Mouse (Mus musculus) heart, postnatal 14 days (tissue): ENCODE results near the gene Snx1. TPM values are rescaled to one million over a fixed set of nuclear protein-coding genes. Genes with fewer than 3 reads are reported as not detected.

ENCODE experiments used
- DNase-seq, 2 experiments: peaks; one replicate each; pipeline ENCODE4 v3.0.0; 2021 to 2022
- intact Hi-C: fragments of 180-260 bp; cut with DNase I; formaldehyde crosslinking; loops from one replicate; pipeline ENCODE4 v1.15.1; 2025
- total RNA-seq, 2 experiments: library from RNA; stranded (reverse); gene quantifications; 2 replicates each; pipeline ENCODE4 v1.2.3; 2021

Snx1 gene
- total RNA-seq, 2 experiments from 2014 or later: 34.1 to 34.4 TPM

GRCm38 (mm10) chr9:66060986-66061385, 65.4 kb downstream of the Snx1 start:
- intact Hi-C loops: loop anchor here (2.0 kb wide), 1 partner anchor 64 kb away; no protein-coding TSS in a partner anchor
- DNase-seq: no peak

DNA sequence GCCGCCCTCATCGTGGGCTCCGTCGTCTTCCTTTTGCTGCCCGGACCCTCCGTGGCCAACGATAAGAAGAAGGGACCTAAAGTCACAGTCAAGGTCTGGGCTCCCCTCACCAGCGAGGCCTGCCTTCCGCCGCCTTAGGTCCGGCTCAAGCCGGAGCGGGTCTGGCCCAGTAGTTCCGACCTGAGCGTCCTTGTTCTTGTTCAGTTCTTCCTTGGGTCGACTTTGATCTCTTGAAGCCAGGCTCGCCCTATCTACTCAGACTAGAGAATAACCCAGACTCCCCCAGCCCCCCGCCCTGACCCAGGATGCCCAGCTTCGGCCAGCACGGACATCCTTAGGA, 66.1 kb downstream of the Snx1 start:
- DNase-seq: no peak
- intact Hi-C loops: loop anchor here (2.0 kb wide), 1 partner anchor 65 kb away; no protein-coding TSS in a partner anchor

DNA sequence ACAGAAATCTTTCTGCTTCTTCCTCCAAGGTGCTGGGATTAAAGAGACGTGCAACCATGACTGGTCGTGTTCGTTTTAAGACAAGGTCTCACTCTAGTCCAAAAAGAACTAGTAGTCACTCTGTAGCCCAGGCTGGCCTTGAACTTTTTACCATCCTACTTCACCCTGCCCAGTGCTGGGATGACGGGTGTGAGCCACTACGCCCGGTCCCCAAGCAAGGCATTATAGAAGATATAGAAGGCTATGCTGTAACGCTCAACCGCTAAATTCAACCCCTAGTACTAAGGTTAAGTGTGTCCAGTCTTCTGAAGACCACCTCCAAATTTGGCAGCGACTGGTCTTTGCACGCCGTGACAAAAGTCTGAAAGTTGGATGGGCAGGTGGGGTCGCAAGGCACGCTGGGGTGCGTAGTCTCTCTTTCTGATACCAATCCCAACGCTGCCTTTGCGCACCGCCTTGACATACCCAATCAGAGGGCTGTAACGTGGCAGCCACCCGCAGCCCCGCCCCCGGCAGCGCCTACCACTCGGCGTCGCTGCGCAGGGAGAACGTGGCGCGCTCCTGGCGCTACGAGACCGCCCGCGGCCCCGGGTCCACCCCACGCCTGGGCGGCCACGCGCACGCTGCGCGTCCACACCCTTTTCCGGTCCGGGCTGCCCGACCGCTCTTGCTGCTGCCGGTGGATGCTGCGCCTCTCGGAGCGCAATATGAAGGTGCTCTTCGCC, 66.6 kb downstream of the Snx1 start, which contains the start of gene Ppib:
TSS of gene Ppib (plus strand) at position 640 of the 725 bp plus-strand sequence.
- DNase-seq: peak; percentile 99
- intact Hi-C loops: loop anchor here (2.0 kb wide), 1 partner anchor 65 kb away; no protein-coding TSS in a partner anchor

GRCm38 (mm10) chr9:66053620-66054019, 72.8 kb downstream of the Snx1 start:
- DNase-seq: no peak
- intact Hi-C loops: no loop called here

- DNase-seq: no peak
- intact Hi-C loops: no loop called here
These were observed 73.7 kb downstream of the Snx1 start for GRCm38 (mm10) chr9:66052731-66053130.

DNA sequence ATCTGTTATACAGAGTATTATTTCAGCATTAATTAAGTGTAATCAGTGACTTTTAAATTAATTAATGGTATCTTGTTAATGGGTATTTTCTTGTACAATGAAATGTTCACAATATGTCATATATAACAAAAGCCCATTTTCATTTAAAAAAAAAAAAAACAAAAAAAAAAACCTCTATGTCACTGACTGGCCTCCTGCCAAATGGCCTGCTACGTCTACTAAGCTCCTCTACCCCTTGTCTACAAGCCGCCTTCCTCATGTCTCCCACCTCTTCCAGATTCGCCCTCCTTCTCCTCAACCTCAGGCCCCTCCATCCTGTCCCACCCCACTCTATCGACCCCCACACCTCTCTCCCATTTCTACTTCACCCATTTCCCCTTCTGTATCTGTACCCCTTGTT, 74.9 kb downstream of the Snx1 start:
- intact Hi-C loops: no loop called here
- DNase-seq: no peak

DNA sequence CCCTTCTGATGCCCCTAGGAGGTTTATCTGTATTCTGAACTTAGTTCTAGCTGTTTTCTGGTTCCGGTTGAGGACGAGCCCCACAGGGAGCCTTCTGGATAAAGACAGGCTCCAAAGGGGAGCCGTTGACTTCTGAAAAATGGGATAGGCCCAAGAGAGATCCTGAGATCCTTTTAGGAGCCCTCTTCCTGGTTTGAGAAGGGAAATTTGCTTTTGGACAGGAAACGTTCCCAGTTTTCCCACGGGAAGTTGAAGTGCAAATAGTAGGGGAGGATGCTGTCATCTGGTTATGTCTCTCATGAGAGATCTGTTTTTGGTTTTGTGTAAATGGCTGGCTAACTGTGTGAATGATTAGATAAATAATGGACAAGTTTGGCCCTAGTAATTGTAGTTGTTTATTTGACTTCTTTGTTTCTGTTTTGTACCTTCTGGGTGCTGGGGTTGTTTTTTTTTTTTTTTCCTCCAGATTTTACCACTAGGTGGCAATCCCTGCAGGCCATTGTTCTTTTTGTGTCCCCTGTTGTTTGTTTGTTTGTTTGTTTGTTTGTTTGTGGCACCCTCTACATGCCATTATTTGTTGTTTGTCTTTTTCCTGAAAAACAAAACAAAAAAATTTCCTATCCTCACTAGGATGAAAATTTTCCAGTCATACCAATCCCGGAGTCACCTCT, 76.3 kb downstream of the Snx1 start:
- intact Hi-C loops: no loop called here
- DNase-seq: no peak

DNA sequence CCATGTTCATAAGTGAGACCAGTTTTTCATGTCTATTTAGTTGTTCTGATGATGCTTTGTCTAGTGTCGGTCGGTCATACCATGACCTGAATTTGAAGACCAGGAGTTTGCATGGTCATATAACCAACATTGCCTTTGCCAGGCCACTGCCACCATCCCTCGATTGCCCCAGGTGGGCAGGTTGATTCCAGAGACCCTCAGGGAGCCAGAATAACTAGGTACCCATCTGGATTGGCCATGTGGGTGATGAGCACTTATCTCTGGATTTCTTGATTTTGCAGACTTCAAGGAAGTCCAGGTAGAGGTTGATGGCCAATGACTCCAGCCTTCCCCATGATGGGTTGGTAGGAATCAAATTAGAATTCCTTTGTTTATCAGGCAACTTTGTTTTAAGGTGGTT, 83.1 kb downstream of the Snx1 start:
- no peak for DNase-seq
- intact Hi-C loops: no loop called here

- no peak for DNase-seq
- intact Hi-C loops: no loop called here
These were observed 84.1 kb downstream of the Snx1 start for GRCm38 (mm10) chr9:66042331-66042730.

DNA sequence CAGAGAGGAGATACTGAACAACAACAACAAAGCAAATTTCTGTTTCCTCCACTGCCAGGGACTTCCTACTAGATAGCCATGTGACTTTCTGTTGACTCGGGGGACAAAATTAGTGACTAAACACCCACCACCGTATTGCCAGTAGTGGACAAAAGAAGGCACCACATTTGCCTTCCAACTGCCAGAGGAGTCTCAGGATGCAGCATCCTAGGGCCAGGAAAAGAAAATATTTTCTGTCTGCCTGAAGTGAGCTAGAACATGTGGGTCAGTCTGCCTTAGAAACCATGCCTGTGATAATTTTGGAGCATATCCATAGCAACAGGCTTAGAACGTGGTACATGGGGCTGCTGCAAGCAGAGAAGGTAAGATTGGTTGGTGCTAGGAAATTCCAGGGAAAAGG, 85.6 kb downstream of the Snx1 start:
- DNase-seq: no peak
- intact Hi-C loops: no loop called here

DNA sequence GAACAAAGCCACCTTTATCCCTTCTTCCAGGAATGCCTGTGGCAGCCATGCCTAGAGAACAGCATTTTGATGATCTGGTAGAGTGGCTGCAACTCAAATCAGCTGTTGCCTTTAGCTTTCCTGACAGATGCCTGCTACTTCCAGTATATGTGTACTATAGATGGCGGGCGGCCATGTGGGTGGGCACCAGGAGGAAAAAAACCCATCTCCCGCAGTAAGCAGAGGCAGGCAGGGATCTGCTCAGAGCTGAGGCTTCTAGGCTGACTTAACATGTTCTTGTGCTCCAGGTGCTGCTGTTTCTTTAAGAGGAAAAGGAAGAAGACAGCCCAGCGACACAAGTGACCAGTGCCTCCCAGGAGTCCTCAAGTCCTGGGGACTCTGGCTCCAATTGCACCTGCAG, 87.1 kb downstream of the Snx1 start:
- no peak for DNase-seq
- intact Hi-C loops: no loop called here

GRCm38 (mm10) chr9:66038581-66038980, 87.8 kb downstream of the Snx1 start:
- intact Hi-C loops: no loop called here
- no peak for DNase-seq

Other genes starting within 250 kb of the Snx1 start
- gene Pclaf, start 236.3 kb downstream of the Snx1 start, total RNA-seq: 1 to 10 TPM; 3.8 to 8.1 TPM
- 10 to 100 TPM; 18.9 to 19.0 TPM for gene Trip4, start 217.8 kb downstream of the Snx1 start, total RNA-seq
- 10 to 100 TPM; 12.4 to 13.7 TPM for gene Csnk1g1, start 217.7 kb downstream of the Snx1 start, total RNA-seq
- gene Ppib, start 66.4 kb downstream of the Snx1 start, total RNA-seq: 100 to 1,000 TPM; 184 to 201 TPM
- gene Snx22, start 56.9 kb downstream of the Snx1 start, total RNA-seq: 1 to 10 TPM in 1 of 2 experiments, under 1 TPM in 1; 0.90 to 1.0 TPM
- 10 to 100 TPM; 59.4 to 69.3 TPM for gene Ciao2a, start within 50 bp of the Snx1 start, total RNA-seq
- 1 to 10 TPM; 6.0 to 6.5 TPM for gene Dapk2, start 31.6 kb upstream of the Snx1 start, total RNA-seq
- 10 to 100 TPM; 44.1 to 48.3 TPM for gene Herc1, start 223.9 kb upstream of the Snx1 start, total RNA-seq